Mouse (Mus musculus) cortical plate, adult 2 months (tissue): ENCODE data around the gene Dpy30.

Experiments
- CTCF ChIP-seq: fragments of 200-500 bp; IDR thresholded peaks from 2 replicates; pipeline ENCODE4 v1.5.1; 2011; ENCODE audit warnings: mild to moderate bottlenecking, control low read depth, low read length; ENCODE audit not compliant: insufficient read depth; ENCODE audit errors: extremely low read depth
- POLR2A ChIP-seq: fragments of 200-500 bp; IDR thresholded peaks from 2 replicates; pipeline ENCODE4 v1.6.1; 2011; ENCODE audit warnings: mild to moderate bottlenecking, low read length, control low read depth; ENCODE audit not compliant: insufficient read depth; ENCODE audit errors: extremely low read depth

- TF ChIP-seq POLR2A (no peak), CTCF (no peak)
Measured at GRCm38 (mm10) chr17:74284397-74285115, 39.2 kb downstream of the Dpy30 start.
